Mouse (Mus musculus) mature B cell (primary cell): ENCODE results near the gene Apex1.
"Not testable (repeated sequence)": the region's sequence is repeated elsewhere in the genome, so short reads cannot be mapped to it uniquely, and the experiment has no call there.

Source experiments
- in situ Hi-C: fragments of 300-500 bp; cut with MboI; formaldehyde crosslinking; loops from 2 replicates; pipeline ENCODE4 v1.14.3; 2019

Gene Apex1

GRCm38 (mm10) chr14:50968216-50968980 lies 43.6 kb downstream of the Apex1 start:
- in situ Hi-C loops, result no loop called here

GRCm38 (mm10) chr14:50969041-50969440 lies 44.3 kb downstream of the Apex1 start:
- in situ Hi-C loops, result no loop called here

- in situ Hi-C loops, result no loop called here
Measured at GRCm38 (mm10) chr14:50969558-50970544, 45.1 kb downstream of the Apex1 start.

GRCm38 (mm10) chr14:50970822-50971221 lies 46.1 kb downstream of the Apex1 start:
- in situ Hi-C loops, result no loop called here

- in situ Hi-C loops, result not testable (repeated sequence)
Measured at GRCm38 (mm10) chr14:50973054-50973453, 48.3 kb downstream of the Apex1 start.

- in situ Hi-C loops, result no loop called here
Measured at GRCm38 (mm10) chr14:50973700-50974099, 48.9 kb downstream of the Apex1 start.

GRCm38 (mm10) chr14:50975001-50975400 lies 50.2 kb downstream of the Apex1 start:
- in situ Hi-C loops, result no loop called here

- in situ Hi-C loops, result no loop called here
Measured at GRCm38 (mm10) chr14:50976674-50977073, 51.9 kb downstream of the Apex1 start.
